Mouse (Mus musculus) forebrain, embryonic 15.5 days (tissue): ENCODE results near the gene Tufm. TPM values are rescaled to one million over a fixed set of nuclear protein-coding genes. Genes with fewer than 3 reads are reported as not detected.
"Not testable (repeated sequence)": the region's sequence is repeated elsewhere in the genome, so short reads cannot be mapped to it uniquely, and the experiment has no call there.

Experiments used
- ATAC-seq: fragments of 200-750 bp; cut with Nextera tagmentation; replicated peaks from 2 replicates; pipeline ENCODE4 v1.8.0; 2017; ENCODE audit warnings: mild to moderate bottlenecking, moderate TSS enrichment, moderate library complexity
- H3K27ac ChIP-seq: fragments of 300-500 bp; sonication (generic); replicated peaks from 2 replicates; pipeline ENCODE4 v1.5.1; 2015; ENCODE audit warnings: mild to moderate bottlenecking, inconsistent platforms
- H3K27me3 ChIP-seq: fragments of 300-500 bp; sonication (generic); 2 replicates; pipeline ENCODE4 v1.6.1; 2015; ENCODE audit warnings: inconsistent platforms
- H3K36me3 ChIP-seq: fragments of 300-500 bp; sonication (generic); 2 replicates; pipeline ENCODE4 v1.6.1; 2015; ENCODE audit warnings: mild to moderate bottlenecking, inconsistent platforms
- H3K4me1 ChIP-seq: fragments of 300-500 bp; sonication (generic); 2 replicates; pipeline ENCODE4 v1.6.1; 2015; ENCODE audit warnings: inconsistent platforms
- H3K4me2 ChIP-seq: fragments of 300-500 bp; sonication (generic); replicated peaks from 2 replicates; pipeline ENCODE4 v1.6.1; 2015; ENCODE audit warnings: mild to moderate bottlenecking, inconsistent platforms
- H3K4me3 ChIP-seq: fragments of 300-500 bp; sonication (generic); 2 replicates; pipeline ENCODE4 v1.5.1; 2015; ENCODE audit warnings: mild to moderate bottlenecking, inconsistent platforms
- H3K9ac ChIP-seq: fragments of 300-500 bp; sonication (generic); replicated peaks from 2 replicates; pipeline ENCODE4 v1.6.1; 2015; ENCODE audit warnings: mild to moderate bottlenecking, inconsistent platforms
- H3K9me3 ChIP-seq: fragments of 300-500 bp; sonication (generic); 2 replicates; pipeline ENCODE4 v1.6.1; 2016; ENCODE audit warnings: inconsistent platforms
- WGBS: fragments of 180-500 bp; shearing (Covaris S2); methylation state at CpG from one replicate; pipeline ENCODE4 v1.1.7; 2015; ENCODE audit warnings: mixed read lengths; 5-methylcytosine and 5-hydroxymethylcytosine counted together
- polyA plus RNA-seq: library from polyadenylated mRNA; unstranded; fragments of >200 nt; fragmentation: Nextera tagmentation; extraction: Ambion mirVana; gene quantifications from 2 replicates; pipeline ENCODE4 v1.2.1, GENCODE M21; 2015

Gene Tufm
- polyA plus RNA-seq, 1 experiment from 2014 or later = 127 TPM

- H3K27ac ChIP-seq = 0 out of 2 replicates have a peak overlapping the region, but pooled peaks have one; percentile 8
- H3K36me3 ChIP-seq = no peaks in the 10 kb centered on the region
- H3K4me1 ChIP-seq = peaks cover 9% of the 10 kb centered on the region
- peak overlapping the region; percentile 33 for H3K4me3 ChIP-seq
- no peaks in the 10 kb centered on the region for H3K9me3 ChIP-seq
- under 1% methylated on average over 21 of the region's 23 CpGs for WGBS
- H3K4me2 ChIP-seq = peak overlapping the region; percentile 61
- peak; percentile 36; the same call in 1 of the 2 replicates for ATAC-seq
- H3K9ac ChIP-seq = peak overlapping the region; percentile 33
- no peaks in the 10 kb centered on the region for H3K27me3 ChIP-seq
Measured at GRCm38 (mm10) chr7:126482392-126482871, 4.7 kb upstream of the Tufm start.

DNA sequence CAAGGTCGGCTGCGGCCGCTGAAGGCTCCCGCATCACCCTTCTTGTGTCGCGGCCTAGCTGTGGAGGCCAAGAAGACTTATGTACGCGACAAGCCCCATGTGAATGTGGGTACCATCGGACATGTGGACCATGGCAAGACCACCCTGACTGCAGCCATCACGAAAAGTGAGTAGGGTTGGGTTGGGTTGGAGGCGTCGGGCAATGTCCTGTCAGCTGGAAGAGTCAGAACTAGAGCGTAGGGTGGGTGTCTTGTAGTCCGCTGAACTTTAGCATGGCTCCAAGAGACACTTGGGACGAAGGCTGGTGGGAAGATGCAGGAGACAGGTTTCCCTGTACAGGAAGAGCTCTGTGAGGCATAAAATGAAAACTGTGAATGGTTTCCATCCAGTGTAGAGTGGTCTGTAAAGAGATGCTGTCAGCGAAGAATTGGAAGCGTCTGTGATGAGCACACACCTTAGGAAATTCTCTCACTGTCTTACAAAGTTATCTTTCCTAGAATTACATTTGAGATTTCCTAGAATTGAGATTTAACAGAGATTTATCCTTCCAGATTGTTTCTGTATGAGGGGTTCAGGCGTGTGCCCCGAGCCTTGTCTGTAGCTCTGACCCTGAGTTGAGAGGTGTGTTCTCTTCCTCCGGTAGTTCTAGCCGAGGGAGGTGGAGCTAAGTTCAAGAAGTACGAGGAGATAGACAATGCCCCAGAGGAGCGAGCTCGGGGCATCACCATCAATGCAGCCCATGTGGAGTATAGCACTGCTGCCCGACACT, 640 bp downstream of the Tufm start:
- not testable (repeated sequence) for ATAC-seq, H3K9me3 ChIP-seq, H3K27ac ChIP-seq, H3K27me3 ChIP-seq
- Histone ChIP-seq H3K4me1 (peaks cover 16% of the 10 kb centered on the region), H3K4me2 (peak overlapping the region; percentile 89), H3K36me3 (peaks cover 34% of the 10 kb centered on the region), H3K9ac (peak overlapping the region; percentile 71), H3K4me3 (peak overlapping the region; percentile 79)
- 18% methylated on average over 25 of the region's 25 CpGs for WGBS

DNA sequence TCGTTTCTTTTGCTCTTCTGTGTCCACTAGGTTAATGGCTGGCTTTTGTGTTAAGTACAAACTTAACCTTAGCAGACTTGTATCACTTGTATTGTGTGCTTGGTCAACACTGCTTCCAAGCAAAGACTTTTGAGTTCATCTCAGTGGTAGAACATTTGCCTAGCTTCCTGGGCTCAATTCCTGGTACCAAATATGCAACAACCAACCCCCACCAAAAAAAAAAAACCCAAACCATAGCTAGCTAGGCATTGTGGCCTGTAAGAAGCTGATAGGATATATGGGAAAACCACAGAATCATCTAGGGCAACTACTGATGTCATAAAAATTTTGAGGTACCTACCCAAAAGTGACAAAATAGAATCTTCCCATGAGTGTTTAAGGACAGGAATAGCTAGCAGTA, 3.8 kb downstream of the Tufm start:
- Histone ChIP-seq H3K9me3 (no peaks in the 10 kb centered on the region), H3K4me2 (no peak overlapping the region), H3K9ac (no peak overlapping the region), H3K27me3 (no peaks in the 10 kb centered on the region), H3K4me3 (no peak overlapping the region), H3K36me3 (peaks cover 66% of the 10 kb centered on the region), H3K4me1 (peaks cover 16% of the 10 kb centered on the region), H3K27ac (no peak overlapping the region)
- WGBS = 91% methylated on average over 1 of the region's 1 CpGs
- ATAC-seq = no peak

DNA sequence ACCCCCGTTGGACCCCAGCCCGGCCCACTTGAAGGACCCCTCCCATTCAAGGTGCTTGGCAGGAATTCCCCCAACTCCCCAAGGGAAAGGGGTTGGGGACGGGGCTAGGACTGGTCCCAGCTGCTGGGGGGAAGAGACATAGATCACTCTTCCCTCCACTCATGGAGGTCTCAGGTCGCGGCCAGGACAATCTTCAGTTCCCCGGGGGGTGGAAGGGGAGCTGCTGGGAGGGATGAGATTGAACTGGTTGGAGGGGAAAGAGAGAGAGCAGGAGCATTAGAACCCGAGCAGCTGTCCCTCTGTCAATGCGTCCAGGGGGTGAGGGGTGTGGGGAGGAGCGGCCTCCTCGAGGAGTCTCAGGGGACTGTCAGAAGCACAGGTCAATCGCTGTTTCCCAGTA, 4.8 kb downstream of the Tufm start:
- Histone ChIP-seq H3K4me3 (no peak overlapping the region), H3K9me3 (no peaks in the 10 kb centered on the region), H3K4me2 (no peak overlapping the region), H3K27me3 (no peaks in the 10 kb centered on the region), H3K27ac (no peak overlapping the region), H3K36me3 (peaks cover 75% of the 10 kb centered on the region), H3K9ac (no peak overlapping the region), H3K4me1 (peaks cover 12% of the 10 kb centered on the region)
- WGBS = 70% methylated on average over 11 of the region's 11 CpGs
- ATAC-seq = no peak

GRCm38 (mm10) chr7:126494120-126494519, 7.0 kb downstream of the Tufm start:
- Histone ChIP-seq H3K27ac (no peak overlapping the region), H3K27me3 (no peaks in the 10 kb centered on the region), H3K36me3 (peaks cover 96% of the 10 kb centered on the region), H3K4me1 (no peaks in the 10 kb centered on the region), H3K4me3 (no peak overlapping the region), H3K4me2 (no peak overlapping the region), H3K9ac (no peak overlapping the region), H3K9me3 (no peaks in the 10 kb centered on the region)
- no peak for ATAC-seq
- 91% methylated on average over 6 of the region's 6 CpGs for WGBS

- no peaks in the 10 kb centered on the region for H3K27me3 ChIP-seq
- 91% methylated on average over 5 of the region's 5 CpGs for WGBS
- no peak overlapping the region for H3K4me2 ChIP-seq
- H3K27ac ChIP-seq = no peak overlapping the region
- H3K36me3 ChIP-seq = peaks cover 95% of the 10 kb centered on the region
- H3K4me1 ChIP-seq = peaks cover 14% of the 10 kb centered on the region
- H3K4me3 ChIP-seq = no peak overlapping the region
- ATAC-seq = no peak
- H3K9ac ChIP-seq = no peak overlapping the region
- no peaks in the 10 kb centered on the region for H3K9me3 ChIP-seq
Measured at GRCm38 (mm10) chr7:126496475-126496874, 9.3 kb downstream of the Tufm start.

DNA sequence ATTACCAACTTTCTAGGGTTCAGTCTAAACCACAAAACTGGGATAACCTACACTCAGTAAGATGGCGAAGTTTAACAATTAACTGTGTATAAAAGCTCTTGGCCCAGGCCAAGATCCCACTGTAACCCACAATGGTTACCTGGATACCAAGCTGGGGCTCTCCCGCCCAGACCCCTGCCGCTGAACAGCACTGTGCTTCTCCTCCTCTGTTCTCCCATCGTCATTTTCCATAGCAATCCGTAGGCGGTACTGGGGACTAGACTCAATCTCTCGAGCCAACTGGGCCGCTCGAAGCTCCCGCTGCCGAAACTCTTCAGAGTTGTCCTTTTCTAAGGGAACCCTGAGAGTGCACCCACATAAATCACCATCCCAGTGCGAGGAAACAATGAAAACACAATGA, 10.8 kb downstream of the Tufm start:
- H3K4me3 ChIP-seq = no peak overlapping the region
- H3K9me3 ChIP-seq = no peaks in the 10 kb centered on the region
- H3K4me1 ChIP-seq = peaks cover 16% of the 10 kb centered on the region
- H3K27ac ChIP-seq = no peak overlapping the region
- no peak for ATAC-seq
- WGBS = 89% methylated on average over 12 of the region's 12 CpGs
- H3K36me3 ChIP-seq = peaks cover 82% of the 10 kb centered on the region
- no peaks in the 10 kb centered on the region for H3K27me3 ChIP-seq
- H3K4me2 ChIP-seq = no peak overlapping the region
- H3K9ac ChIP-seq = no peak overlapping the region

- ATAC-seq = no peak
- Histone ChIP-seq H3K36me3 (peaks cover 67% of the 10 kb centered on the region), H3K4me1 (peaks cover 22% of the 10 kb centered on the region), H3K4me2 (no peak overlapping the region), H3K9ac (no peak overlapping the region), H3K27ac (no peak overlapping the region), H3K4me3 (no peak overlapping the region), H3K9me3 (no peaks in the 10 kb centered on the region), H3K27me3 (no peaks in the 10 kb centered on the region)
- 92% methylated on average over 7 of the region's 7 CpGs for WGBS
Measured at GRCm38 (mm10) chr7:126499416-126499815, 12.3 kb downstream of the Tufm start.

DNA sequence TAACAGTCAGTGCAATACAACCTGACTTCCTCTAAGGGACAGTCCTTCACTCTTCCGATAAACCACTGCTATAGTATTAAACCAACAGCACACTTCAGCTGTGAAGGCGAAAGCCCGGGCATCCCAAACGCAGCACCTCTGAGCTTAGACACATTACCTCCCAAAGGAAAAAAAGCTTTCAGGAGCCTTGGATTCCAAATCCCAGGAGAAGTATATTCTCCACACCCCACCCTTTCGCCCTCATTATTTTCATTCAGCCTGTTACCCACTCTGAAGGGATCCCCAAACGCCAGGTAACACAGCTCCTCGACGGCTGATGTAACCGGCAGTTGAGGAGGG, 14.5 kb downstream of the Tufm start:
- ATAC-seq = peak; percentile 0; the same call in 1 of the 2 replicates

GRCm38 (mm10) chr7:126502023-126502741, 15.0 kb downstream of the Tufm start:
- H3K27me3 ChIP-seq = no peaks in the 10 kb centered on the region
- H3K9me3 ChIP-seq = no peaks in the 10 kb centered on the region
- H3K4me2 ChIP-seq = peak overlapping the region; percentile 71
- H3K9ac ChIP-seq = peak overlapping the region; percentile 98
- H3K4me1 ChIP-seq = peaks cover 22% of the 10 kb centered on the region
- ATAC-seq = peak; percentile 90
- peaks cover 40% of the 10 kb centered on the region for H3K36me3 ChIP-seq
- H3K27ac ChIP-seq = peak overlapping the region; percentile 98
- peak overlapping the region; percentile 89 for H3K4me3 ChIP-seq
- WGBS = under 1% methylated on average over 46 of the region's 57 CpGs

More for the DNA sequence above, 14.5 kb downstream of the Tufm start:
- peaks cover 45% of the 10 kb centered on the region for H3K36me3 ChIP-seq
- H3K4me1 ChIP-seq = peaks cover 22% of the 10 kb centered on the region
- 2% methylated on average over 9 of the region's 9 CpGs for WGBS
- H3K4me3 ChIP-seq = peak overlapping the region; percentile 89
- H3K9me3 ChIP-seq = no peaks in the 10 kb centered on the region
- peak overlapping the region; percentile 98 for H3K9ac ChIP-seq
- peak overlapping the region; percentile 71 for H3K4me2 ChIP-seq
- peak overlapping the region; percentile 98 for H3K27ac ChIP-seq
- H3K27me3 ChIP-seq = no peaks in the 10 kb centered on the region

DNA sequence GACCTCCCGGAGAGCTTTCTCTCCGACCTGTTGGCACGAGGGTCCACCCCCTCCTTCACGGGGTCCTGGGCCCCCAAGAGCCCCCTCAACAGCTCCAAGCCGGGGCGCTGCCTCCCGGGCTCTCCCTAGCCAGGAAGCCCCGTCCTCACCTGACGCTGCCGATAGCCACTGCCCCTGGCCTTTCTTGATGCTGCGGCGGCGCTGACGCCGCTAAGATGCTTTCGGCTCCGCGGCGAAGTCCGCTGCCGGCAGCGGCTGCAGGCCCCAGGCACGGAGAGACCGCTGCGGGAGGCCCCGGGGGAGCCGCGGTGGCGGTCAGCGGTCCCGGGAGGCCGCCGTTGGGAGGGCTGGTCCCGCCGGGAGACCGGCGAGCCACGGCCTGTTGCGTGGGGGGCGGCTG, 15.6 kb downstream of the Tufm start:
- H3K9ac ChIP-seq = peak overlapping the region; percentile 98
- peak overlapping the region; percentile 89 for H3K4me3 ChIP-seq
- H3K27ac ChIP-seq = peak overlapping the region; percentile 98
- no peaks in the 10 kb centered on the region for H3K9me3 ChIP-seq
- peaks cover 34% of the 10 kb centered on the region for H3K36me3 ChIP-seq
- H3K4me1 ChIP-seq = peaks cover 22% of the 10 kb centered on the region
- no peaks in the 10 kb centered on the region for H3K27me3 ChIP-seq
- H3K4me2 ChIP-seq = peak overlapping the region; percentile 71
- WGBS = under 1% methylated on average over 40 of the region's 40 CpGs
- ATAC-seq = no peak; the same call in 1 of the 2 replicates

- Histone ChIP-seq H3K9ac (peak within 1 kb of the TSS; percentile 98), H3K9me3 (no peaks in the 10 kb centered on the region), H3K27me3 (no peaks in the 10 kb centered on the region), H3K4me2 (peak within 1 kb of the TSS; percentile 71), H3K4me1 (peaks cover 22% of the 10 kb centered on the region), H3K36me3 (peaks cover 28% of the 10 kb centered on the region), H3K27ac (peak within 1 kb of the TSS; percentile 98), H3K4me3 (peak within 1 kb of the TSS; percentile 89)
- 1% methylated on average over 61 of the region's 72 CpGs for WGBS
- ATAC-seq = peak; percentile 86
Measured at GRCm38 (mm10) chr7:126503273-126503878, 16.2 kb downstream of the Tufm start, which contains the start of gene Atxn2l. TSS of gene Atxn2l (minus strand) at chr7:126503437.
